9 mouse cellular contexts compared by ENCODE assay signal in genomic region chr1:67143939-67144338, GRCm38 (mm10). TPM values are rescaled to one million over a fixed set of nuclear protein-coding genes. Genes with fewer than 3 reads are reported as not detected.
DNase-seq lines count a peak whose midpoint lies in the region; ATAC-seq and TF ChIP-seq lines count a peak whose summit lies in the region.
"Had no signal": no experiment of that assay in that cellular context is flagged by ENCODE, and none has a peak within 500 bp of the region (broad histone marks: within the 10 kb centered on the region; RNA-seq: fewer than 3 reads in every experiment).

No protein-coding gene starts in this region.

- H3K4me1 ChIP-seq in kidney, embryonic 16.5 days (ENCODE audit: insufficient read depth, low read length), result no peaks in the 10 kb centered on the region
- H3K4me1 ChIP-seq in ES-E14 (ENCODE audit: control insufficient read depth in 2 of 2, insufficient read depth in 2 of 2, low read length in 2 of 2, poor library complexity in 1 of 2), result no peaks in the 10 kb centered on the region
- H3K4me1 ChIP-seq in hindbrain, embryonic 12.5 days, result no peaks in the 10 kb centered on the region
- H3K4me1 ChIP-seq: embryonic facial prominence, embryonic 15.5 days; limb, embryonic 13.5 days had no signal

- peak; percentile 16 for DNase-seq in kidney, postnatal 10 days
- DNase-seq in ES-E14 (ENCODE audit: low read depth, low spot score), result peak; percentile 11
- peak; percentile 24 for DNase-seq in R1 (ENCODE audit: low read depth, low spot score)
- DNase-seq in naive thymus-derived CD4-positive, alpha-beta T cell, adult 2 months (ENCODE audit: low read depth), result peak; percentile 36

- in situ Hi-C loops in ES-E14 (cut with MboI; ENCODE audit: low sequenced_read_pairs in 2 of 2, unreplicated experiment in 2 of 2), result no loop called here

- no peaks in the 10 kb centered on the region for H3K9me3 ChIP-seq in kidney, embryonic 16.5 days (ENCODE audit: low read length)
- no peaks in the 10 kb centered on the region for H3K9me3 ChIP-seq in ES-E14 (ENCODE audit: control insufficient read depth, insufficient read depth, low read depth, low read length)
- H3K9me3 ChIP-seq in hindbrain, embryonic 12.5 days (replicated peaks), result no peaks in the 10 kb centered on the region
- H3K9me3 ChIP-seq: embryonic facial prominence, embryonic 15.5 days; limb, embryonic 13.5 days had no signal

- H3K27ac ChIP-seq in kidney, embryonic 16.5 days (ENCODE audit: low read length), result no peak overlapping the region
- H3K27ac ChIP-seq in ES-E14 (ENCODE audit: insufficient read depth, low read depth, low read length, poor library complexity, severe bottlenecking), result no peak overlapping the region
- H3K27ac ChIP-seq in hindbrain, embryonic 12.5 days, result no peak overlapping the region
- H3K27ac ChIP-seq: embryonic facial prominence, embryonic 15.5 days; limb, embryonic 13.5 days had no signal

- no peaks in the 10 kb centered on the region for H3K36me3 ChIP-seq in kidney, embryonic 16.5 days (ENCODE audit: insufficient read depth, low read length)
- no peaks in the 10 kb centered on the region for H3K36me3 ChIP-seq in ES-E14 (ENCODE audit: control insufficient read depth, insufficient read depth, low read length, poor library complexity, severe bottlenecking)
- H3K36me3 ChIP-seq in hindbrain, embryonic 12.5 days, result no peaks in the 10 kb centered on the region
- H3K36me3 ChIP-seq: embryonic facial prominence, embryonic 15.5 days; limb, embryonic 13.5 days had no signal

- no peak overlapping the region for H3K4me3 ChIP-seq in kidney, embryonic 16.5 days (ENCODE audit: low read length)
- H3K4me3 ChIP-seq in ES-E14 (ENCODE audit: insufficient read depth in 1 of 2, low read depth in 1 of 2, low read length in 2 of 2, poor library complexity in 1 of 2, severe bottlenecking in 1 of 2), result no peak overlapping the region
- no peak overlapping the region for H3K4me3 ChIP-seq in hindbrain, embryonic 12.5 days
- H3K4me3 ChIP-seq: embryonic facial prominence, embryonic 15.5 days; limb, embryonic 13.5 days had no signal

- 9% methylated on average over 8 of the region's 8 CpGs for WGBS in kidney, embryonic 16.5 days
- WGBS in hindbrain, embryonic 12.5 days, result 11% methylated on average over 8 of the region's 8 CpGs

- ATAC-seq in kidney, embryonic 16.5 days (ENCODE audit: low FRiP score, low TSS enrichment), result no peak
- no peak for ATAC-seq in hindbrain, embryonic 12.5 days (ENCODE audit: low FRiP score)
- no peak for ATAC-seq in monocyte, adult 5-6 weeks (replicated peaks; ENCODE audit: insufficient number of reproducible peaks, low FRiP score, low TSS enrichment, poor library complexity, severe bottlenecking)

- H3K27me3 ChIP-seq in kidney, embryonic 16.5 days (ENCODE audit: insufficient read depth, low read length), result no peaks in the 10 kb centered on the region; the same call in 1 of the 2 replicates
- H3K27me3 ChIP-seq in hindbrain, embryonic 12.5 days, result no peaks in the 10 kb centered on the region
- H3K27me3 ChIP-seq: embryonic facial prominence, embryonic 15.5 days had no signal

- no peak overlapping the region for H3K9ac ChIP-seq in kidney, embryonic 16.5 days (replicated peaks; ENCODE audit: low read length)
- H3K9ac ChIP-seq in ES-E14 (ENCODE audit: insufficient read depth, low read depth, low read length, poor library complexity, severe bottlenecking), result no peak overlapping the region
- no peak overlapping the region for H3K9ac ChIP-seq in hindbrain, embryonic 12.5 days
- H3K9ac ChIP-seq: embryonic facial prominence, embryonic 15.5 days; limb, embryonic 13.5 days had no signal

- no peak overlapping the region for H3K4me2 ChIP-seq in kidney, embryonic 16.5 days (replicated peaks; ENCODE audit: low read depth, low read length)
- 0 out of 2 replicates have a peak overlapping the region, but pooled peaks have one; percentile 27 for H3K4me2 ChIP-seq in hindbrain, embryonic 12.5 days (replicated peaks)
- H3K4me2 ChIP-seq: embryonic facial prominence, embryonic 15.5 days; limb, embryonic 13.5 days had no signal

TF ChIP-seq in ES-E14, 5 proteins besides CTCF, POLR2A, EP300 and RAD21:
- TF ChIP-seq HCFC1 (IDR thresholded peaks at IDR 0.05; ENCODE audit: borderline replicate concordance, insufficient read depth, low read length) (no peak), CHD2 (IDR thresholded peaks at IDR 0.05; ENCODE audit: low read depth, low read length) (no peak), MAFK (IDR thresholded peaks at IDR 0.05; ENCODE audit: insufficient read depth, low read depth, low read length) (no peak), ZNF384 (IDR thresholded peaks at IDR 0.05; ENCODE audit: low read depth, low read length) (no peak), ZC3H11A (IDR thresholded peaks at IDR 0.05; ENCODE audit: borderline replicate concordance, low read depth, low read length) (no peak)

RNA-seq across cellular contexts. Expression of gene Cps1, which starts 21.1 kb away (rescaled TPM):
- polyA plus RNA-seq in kidney, embryonic 16.5 days (2015; fragmentation: Nextera tagmentation; extraction: Ambion mirVana), result 0.14 and 0.17 TPM in 2 replicates
- 0.21 and 0.31 TPM in 2 replicates for total RNA-seq in ES-E14 (2012; rRNA removed)
- polyA plus RNA-seq in hindbrain, embryonic 12.5 days (2016; fragmentation: Nextera tagmentation; extraction: Ambion mirVana), result 0.14 and 0.26 TPM in 2 replicates
- total RNA-seq in monocyte, adult 5-6 weeks (2017), result not detected in 3 replicates
